Mouse (Mus musculus): Measurements from ENCODE around the gene Esm1. TPM values are rescaled to one million over a fixed set of nuclear protein-coding genes. Genes with fewer than 3 reads are reported as not detected.
"Not testable (repeated sequence)": the region's sequence is repeated elsewhere in the genome, so short reads cannot be mapped to it uniquely, and the experiment has no call there.

Esm1 gene
- total and polyA plus RNA-seq, 3 experiments, result not detected

DNA sequence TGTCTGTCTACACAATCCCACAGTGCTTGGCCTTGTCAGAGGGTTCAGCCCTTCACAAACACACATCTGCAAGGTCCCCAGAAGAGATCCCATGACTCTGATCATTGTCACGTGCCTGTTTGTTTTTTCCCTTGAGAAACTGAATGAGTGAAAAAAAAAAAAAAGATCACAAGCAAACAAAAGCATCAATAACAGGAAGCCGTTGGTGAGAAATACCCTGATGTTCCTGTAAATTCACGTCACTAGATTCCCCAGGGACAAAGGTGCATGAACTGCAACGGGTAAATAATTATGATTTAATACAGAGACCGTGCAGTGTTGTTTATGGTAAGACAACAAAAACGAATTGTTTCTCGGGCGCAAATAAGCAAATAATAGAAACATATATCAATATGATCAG lies 35.6 kb downstream of the Esm1 start:
- no peak for ATAC-seq (ENCODE audit: extremely low read depth, insufficient number of reproducible peaks, low FRiP score, poor library complexity, severe bottlenecking)
- H3K4me1 ChIP-seq (ENCODE audit: insufficient read depth, low read depth, low read length), result no peaks in the 10 kb centered on the region
- no peaks in the 10 kb centered on the region for H3K36me3 ChIP-seq (replicated peaks)
- H3K4me3 ChIP-seq (ENCODE audit: low read depth, low read length), result no peak overlapping the region
- no peak for DNase-seq (ENCODE audit: low spot score)
- no peak for TF ChIP-seq POLR2AphosphoS5 (IDR thresholded peaks at IDR 0.05; ENCODE audit: insufficient replicate concordance, low read depth, low read length)
- no peak for TF ChIP-seq CTCF (IDR thresholded peaks at IDR 0.05; ENCODE audit: low read depth, low read length)
- no peak for TF ChIP-seq TAL1 (conservative IDR thresholded peaks at IDR 0.05; ENCODE audit: low read depth, low read length)
- no peak for TF ChIP-seq GATA2 (IDR thresholded peaks at IDR 0.05; ENCODE audit: borderline replicate concordance, low read depth, low read length)
- TF ChIP-seq GATA1 (IDR thresholded peaks at IDR 0.05; ENCODE audit: borderline replicate concordance, low read length), result no peak
- 0 out of 2 replicates have a peak, but pooled peaks cover 2% of the 10 kb centered on the region for H3K27me3 ChIP-seq (ENCODE audit: insufficient read depth, low read length)
- H3K9me3 ChIP-seq (replicated peaks), result no peaks in the 10 kb centered on the region

DNA sequence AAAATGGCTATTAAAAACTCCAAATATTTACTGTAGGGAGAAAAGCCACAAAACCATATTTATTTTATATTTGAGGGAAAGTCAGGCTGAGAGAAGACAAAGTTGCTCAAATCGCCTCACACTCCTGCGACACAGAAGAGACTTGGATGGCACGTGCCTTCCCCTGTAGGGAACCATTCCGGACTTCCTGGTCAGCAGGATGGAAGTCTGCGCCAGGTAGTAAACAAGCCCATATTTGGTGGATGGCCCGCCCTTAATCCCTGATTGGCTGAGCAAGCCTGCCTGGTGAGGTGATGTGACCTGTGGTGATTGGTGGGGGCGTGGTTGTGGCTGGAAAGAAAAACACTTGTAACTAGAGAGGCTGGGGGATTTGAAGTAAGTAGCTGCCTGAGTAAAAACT lies 43.1 kb downstream of the Esm1 start:
- H3K4me3 ChIP-seq (ENCODE audit: low read depth, low read length); H3K27me3 ChIP-seq (ENCODE audit: insufficient read depth, low read length); H3K4me1 ChIP-seq (ENCODE audit: insufficient read depth, low read depth, low read length); ATAC-seq (ENCODE audit: extremely low read depth, insufficient number of reproducible peaks, low FRiP score, poor library complexity, severe bottlenecking); DNase-seq (ENCODE audit: low spot score); H3K36me3 ChIP-seq (replicated peaks); H3K9me3 ChIP-seq (replicated peaks): not testable (repeated sequence)

DNA sequence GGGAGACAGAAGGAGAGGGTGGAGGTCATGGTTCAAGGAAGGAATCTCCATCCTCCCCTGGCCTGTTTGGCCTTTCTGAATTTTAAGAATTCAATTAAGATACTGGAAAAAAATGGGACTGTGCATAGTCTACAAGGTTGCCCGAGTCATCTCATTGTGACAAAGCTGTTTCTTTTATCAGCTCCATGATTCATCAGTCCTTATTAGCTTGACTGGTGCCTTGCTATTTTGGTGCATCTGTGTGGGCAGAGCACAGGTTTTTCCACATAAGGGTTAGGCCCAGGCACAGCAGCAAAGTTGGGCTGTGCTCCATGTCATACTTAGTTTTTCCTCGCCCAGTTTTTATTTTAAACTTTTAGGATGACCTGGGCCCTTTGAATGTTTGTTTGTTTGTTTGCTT lies 47.3 kb downstream of the Esm1 start:
- Histone ChIP-seq H3K4me1 (ENCODE audit: insufficient read depth, low read depth, low read length) (no peaks in the 10 kb centered on the region), H3K27me3 (ENCODE audit: insufficient read depth, low read length) (no peaks in the 10 kb centered on the region), H3K9me3 (replicated peaks) (no peaks in the 10 kb centered on the region), H3K4me3 (ENCODE audit: low read depth, low read length) (no peak overlapping the region), H3K36me3 (replicated peaks) (no peaks in the 10 kb centered on the region)
- ATAC-seq (ENCODE audit: extremely low read depth, insufficient number of reproducible peaks, low FRiP score, poor library complexity, severe bottlenecking), result no peak
- TF ChIP-seq GATA1 (IDR thresholded peaks at IDR 0.05; ENCODE audit: borderline replicate concordance, low read length) (no peak), POLR2AphosphoS5 (IDR thresholded peaks at IDR 0.05; ENCODE audit: insufficient replicate concordance, low read depth, low read length) (no peak), CTCF (IDR thresholded peaks at IDR 0.05; ENCODE audit: low read depth, low read length) (no peak), TAL1 (conservative IDR thresholded peaks at IDR 0.05; ENCODE audit: low read depth, low read length) (no peak), GATA2 (IDR thresholded peaks at IDR 0.05; ENCODE audit: borderline replicate concordance, low read depth, low read length) (no peak)
- DNase-seq (ENCODE audit: low spot score), result no peak

DNA sequence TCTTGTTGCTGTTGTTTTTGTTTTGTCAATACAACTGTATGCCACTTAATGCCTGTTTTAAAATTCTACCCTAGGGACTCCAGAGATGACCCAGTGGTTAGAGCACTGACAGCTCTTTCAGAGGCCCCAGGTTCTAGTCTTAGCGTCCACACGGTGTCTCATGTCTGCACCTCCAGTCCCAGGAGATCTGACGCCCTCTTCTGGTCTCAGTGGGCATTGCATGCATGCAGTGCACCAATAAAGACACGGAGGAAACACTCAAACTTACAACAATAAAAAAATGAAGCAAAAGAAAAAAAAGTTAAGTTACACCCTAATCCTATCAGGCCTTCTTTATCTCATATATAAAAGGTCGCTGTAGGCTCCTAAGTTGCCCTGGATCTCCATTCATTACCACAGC lies 47.7 kb downstream of the Esm1 start:
- Histone ChIP-seq H3K27me3 (ENCODE audit: insufficient read depth, low read length) (no peaks in the 10 kb centered on the region), H3K4me3 (ENCODE audit: low read depth, low read length) (no peak overlapping the region), H3K4me1 (ENCODE audit: insufficient read depth, low read depth, low read length) (no peaks in the 10 kb centered on the region), H3K9me3 (replicated peaks) (no peaks in the 10 kb centered on the region), H3K36me3 (replicated peaks) (no peaks in the 10 kb centered on the region)
- ATAC-seq (ENCODE audit: extremely low read depth, insufficient number of reproducible peaks, low FRiP score, poor library complexity, severe bottlenecking) (no peak), DNase-seq (ENCODE audit: low spot score) (no peak)
- no peak for TF ChIP-seq GATA2 (IDR thresholded peaks at IDR 0.05; ENCODE audit: borderline replicate concordance, low read depth, low read length)
- TF ChIP-seq GATA1 (IDR thresholded peaks at IDR 0.05; ENCODE audit: borderline replicate concordance, low read length), result no peak
- no peak for TF ChIP-seq TAL1 (conservative IDR thresholded peaks at IDR 0.05; ENCODE audit: low read depth, low read length)
- TF ChIP-seq CTCF (IDR thresholded peaks at IDR 0.05; ENCODE audit: low read depth, low read length), result no peak
- TF ChIP-seq POLR2AphosphoS5 (IDR thresholded peaks at IDR 0.05; ENCODE audit: insufficient replicate concordance, low read depth, low read length), result no peak

DNA sequence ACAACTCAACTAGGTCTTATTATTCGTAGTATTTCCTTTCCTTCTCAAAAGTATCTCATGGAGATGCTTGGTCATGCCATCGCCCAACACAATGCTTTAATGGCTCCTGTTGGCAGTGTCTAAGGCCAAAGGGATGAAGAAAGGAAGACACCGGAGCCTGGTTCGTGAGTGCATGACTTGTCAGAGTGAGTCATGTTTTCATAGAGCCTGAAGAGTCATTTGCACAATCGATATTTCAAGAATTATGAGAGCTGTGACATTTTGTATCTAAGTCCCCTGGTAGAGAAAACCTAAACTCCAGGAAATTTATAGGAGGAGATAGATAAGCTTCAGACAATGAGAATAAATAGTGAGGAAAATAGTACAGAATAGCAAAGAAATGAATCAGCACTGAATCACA lies 49.8 kb downstream of the Esm1 start:
- Histone ChIP-seq H3K4me3 (ENCODE audit: low read depth, low read length) (no peak overlapping the region), H3K27me3 (ENCODE audit: insufficient read depth, low read length) (no peaks in the 10 kb centered on the region), H3K9me3 (replicated peaks) (no peaks in the 10 kb centered on the region), H3K4me1 (ENCODE audit: insufficient read depth, low read depth, low read length) (no peaks in the 10 kb centered on the region), H3K36me3 (replicated peaks) (no peaks in the 10 kb centered on the region)
- no peak for DNase-seq (ENCODE audit: low spot score)
- TF ChIP-seq GATA1 (IDR thresholded peaks at IDR 0.05; ENCODE audit: borderline replicate concordance, low read length), result no peak
- TF ChIP-seq TAL1 (conservative IDR thresholded peaks at IDR 0.05; ENCODE audit: low read depth, low read length), result no peak
- no peak for TF ChIP-seq GATA2 (IDR thresholded peaks at IDR 0.05; ENCODE audit: borderline replicate concordance, low read depth, low read length)
- TF ChIP-seq POLR2AphosphoS5 (IDR thresholded peaks at IDR 0.05; ENCODE audit: insufficient replicate concordance, low read depth, low read length), result no peak
- TF ChIP-seq CTCF (IDR thresholded peaks at IDR 0.05; ENCODE audit: low read depth, low read length), result no peak
- no peak for ATAC-seq (ENCODE audit: extremely low read depth, insufficient number of reproducible peaks, low FRiP score, poor library complexity, severe bottlenecking)

DNA sequence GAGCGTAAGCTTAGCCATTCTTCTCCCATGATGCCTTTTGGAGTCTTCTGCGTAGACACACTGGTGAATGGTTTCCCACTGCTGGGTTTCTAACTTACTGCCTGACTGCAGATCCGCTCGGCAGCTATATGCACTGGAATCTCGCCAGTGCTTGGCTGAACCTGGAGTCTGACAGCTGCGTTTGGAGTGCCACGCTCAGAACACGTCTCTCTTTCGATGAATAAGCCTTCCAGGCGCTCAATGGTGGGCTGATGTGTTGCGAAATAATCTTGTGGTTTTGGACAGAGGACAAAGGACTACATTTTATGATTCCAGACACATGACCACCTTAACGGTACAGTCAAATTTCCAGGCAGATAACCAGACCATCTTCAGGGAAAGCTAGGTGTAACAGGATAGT lies 53.4 kb downstream of the Esm1 start:
- no peak for TF ChIP-seq CTCF (IDR thresholded peaks at IDR 0.05; ENCODE audit: low read depth, low read length)
- no peak for TF ChIP-seq GATA1 (IDR thresholded peaks at IDR 0.05; ENCODE audit: borderline replicate concordance, low read length)
- DNase-seq (ENCODE audit: low spot score) (no peak), ATAC-seq (ENCODE audit: extremely low read depth, insufficient number of reproducible peaks, low FRiP score, poor library complexity, severe bottlenecking) (no peak)
- no peaks in the 10 kb centered on the region for H3K36me3 ChIP-seq (replicated peaks)
- H3K9me3 ChIP-seq (replicated peaks), result no peaks in the 10 kb centered on the region
- no peaks in the 10 kb centered on the region for H3K4me1 ChIP-seq (ENCODE audit: insufficient read depth, low read depth, low read length)
- H3K4me3 ChIP-seq (ENCODE audit: low read depth, low read length), result no peak overlapping the region
- no peaks in the 10 kb centered on the region for H3K27me3 ChIP-seq (ENCODE audit: insufficient read depth, low read length)

DNA sequence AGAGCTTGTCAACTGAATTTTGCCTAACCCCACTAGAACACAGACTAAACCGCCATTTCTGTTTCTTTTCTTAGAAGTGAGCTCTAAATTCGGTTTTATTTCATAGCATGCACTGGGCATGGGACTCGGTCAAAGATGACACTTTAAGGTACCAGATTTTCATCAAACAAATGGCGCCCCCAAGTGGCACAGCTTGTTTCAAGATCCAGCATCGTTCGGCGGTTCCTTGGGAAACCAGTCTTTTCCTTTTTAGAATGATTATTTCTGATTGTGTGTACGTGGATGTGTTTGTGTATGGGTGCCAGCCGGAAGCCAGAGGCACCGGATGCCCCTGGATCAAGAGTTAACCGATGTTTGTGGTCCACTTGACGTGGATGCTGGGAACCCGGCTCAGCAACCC lies 55.8 kb downstream of the Esm1 start:
- Histone ChIP-seq H3K9me3 (replicated peaks) (no peaks in the 10 kb centered on the region), H3K27me3 (ENCODE audit: insufficient read depth, low read length) (no peaks in the 10 kb centered on the region), H3K36me3 (replicated peaks) (no peaks in the 10 kb centered on the region), H3K4me3 (ENCODE audit: low read depth, low read length) (no peak overlapping the region), H3K4me1 (ENCODE audit: insufficient read depth, low read depth, low read length) (no peaks in the 10 kb centered on the region)
- TF ChIP-seq TAL1 (conservative IDR thresholded peaks at IDR 0.05; ENCODE audit: low read depth, low read length) (no peak), GATA2 (IDR thresholded peaks at IDR 0.05; ENCODE audit: borderline replicate concordance, low read depth, low read length) (no peak), CTCF (IDR thresholded peaks at IDR 0.05; ENCODE audit: low read depth, low read length) (no peak), GATA1 (IDR thresholded peaks at IDR 0.05; ENCODE audit: borderline replicate concordance, low read length) (no peak), POLR2AphosphoS5 (IDR thresholded peaks at IDR 0.05; ENCODE audit: insufficient replicate concordance, low read depth, low read length) (no peak)
- DNase-seq (ENCODE audit: low spot score) (no peak), ATAC-seq (ENCODE audit: extremely low read depth, insufficient number of reproducible peaks, low FRiP score, poor library complexity, severe bottlenecking) (no peak)
